Mouse (Mus musculus) frontal cortex, postnatal 25 days (tissue): ENCODE data around the gene Mns1.
"Not testable (repeated sequence)": the region's sequence is repeated elsewhere in the genome, so short reads cannot be mapped to it uniquely, and the experiment has no call there.

Experiments
- DNase-seq, 2 experiments: peaks; one replicate each; pipeline ENCODE4 v3.0.0; 2022; ENCODE audit warnings: low spot score in 2 of 2

Gene Mns1

DNA sequence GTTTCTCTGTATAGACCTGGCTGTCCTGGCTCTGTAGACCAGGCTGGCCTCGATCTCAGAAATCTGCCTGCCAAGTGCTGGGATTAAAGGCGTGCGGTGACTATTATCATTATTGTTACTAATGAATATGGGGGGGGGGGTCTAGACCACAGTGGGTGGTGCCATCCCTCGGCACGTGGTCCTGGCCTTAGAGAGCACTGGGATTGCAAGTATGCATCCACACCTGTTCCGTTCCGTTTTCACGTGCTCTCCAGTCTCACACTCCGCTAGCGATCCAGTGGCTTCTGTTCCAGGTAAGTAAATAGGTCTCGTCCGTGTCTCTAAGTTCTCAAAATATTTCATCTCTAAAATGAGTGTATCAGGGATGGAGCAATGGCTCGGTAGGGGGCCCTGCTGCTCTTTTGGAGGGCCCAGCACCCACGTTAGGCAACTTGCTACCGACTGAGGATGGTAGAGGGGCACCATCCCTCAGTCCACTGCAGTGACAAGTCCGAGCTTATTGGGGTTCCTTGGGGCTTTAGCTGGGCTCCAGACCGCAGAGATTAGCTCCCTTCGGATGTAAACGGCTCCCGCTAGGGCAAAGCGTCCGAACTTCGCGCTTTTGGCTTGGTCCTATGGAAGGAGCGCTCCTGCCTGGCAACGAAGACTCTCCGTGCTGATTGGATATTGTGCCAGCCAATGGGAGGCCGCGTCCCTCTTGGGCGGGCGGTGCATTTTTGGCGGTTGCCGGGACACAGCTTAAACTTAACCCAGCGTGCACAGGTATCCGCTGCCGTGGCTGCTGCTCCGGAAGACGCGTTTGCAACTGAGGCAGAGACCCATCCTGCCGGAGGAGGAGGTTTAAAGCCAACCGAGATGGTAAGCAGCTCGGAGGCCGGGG, at the start of gene Mns1:
TSS of gene Mns1 (plus strand) at position 190 of the 880 bp plus-strand sequence.
- DNase-seq = peak; percentile 80 to 88

- DNase-seq = no peak
These were observed 48.9 kb upstream of the Mns1 start for GRCm38 (mm10) chr9:72388934-72389333.

GRCm38 (mm10) chr9:72389431-72390002, 48.3 kb upstream of the Mns1 start:
- DNase-seq = no peak

GRCm38 (mm10) chr9:72390321-72391077, 47.3 kb upstream of the Mns1 start:
- no peak for DNase-seq

DNA sequence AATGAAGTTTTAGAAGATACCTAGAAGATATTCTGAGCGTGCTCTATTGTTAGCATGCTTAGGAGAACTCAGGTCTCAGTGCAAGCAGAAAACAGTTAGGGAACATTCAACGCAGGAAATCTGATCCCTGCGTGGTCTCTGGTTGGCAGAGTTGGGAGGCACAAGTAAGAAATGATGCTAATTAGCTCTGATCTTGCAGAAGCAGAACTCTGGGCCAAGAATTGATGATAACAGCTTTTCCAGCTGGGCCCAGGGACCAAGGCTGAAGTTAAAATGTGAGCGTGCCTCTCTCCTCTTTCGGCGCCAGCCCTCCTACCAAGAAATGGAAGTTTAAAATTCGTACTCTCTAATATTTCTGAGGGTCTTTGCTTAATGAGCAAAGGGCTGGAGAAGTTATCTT, 45.1 kb upstream of the Mns1 start:
- DNase-seq = no peak

DNA sequence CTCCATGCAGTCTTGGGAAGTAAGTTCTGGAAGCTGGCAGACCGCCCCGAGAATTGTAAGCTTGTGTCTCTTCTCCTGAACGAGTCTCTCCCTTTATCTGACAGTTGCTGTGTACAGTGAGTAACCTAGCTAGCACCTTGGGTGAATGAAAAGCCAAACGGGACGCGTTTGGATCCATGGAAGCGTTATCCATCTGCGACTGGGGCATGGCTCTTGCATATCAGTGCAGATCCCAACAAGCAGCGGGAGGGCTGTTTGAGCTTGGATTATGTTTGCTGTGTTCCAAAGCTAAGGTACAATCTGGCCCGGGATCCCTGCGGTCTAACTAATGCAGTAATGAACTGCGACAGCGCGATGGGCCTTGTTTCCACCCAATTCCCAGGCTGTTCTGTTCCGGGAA, 44.6 kb upstream of the Mns1 start:
- no peak for DNase-seq

- DNase-seq = no peak
These were observed 43.9 kb upstream of the Mns1 start for GRCm38 (mm10) chr9:72393869-72394341.

- no peak for DNase-seq
These were observed 37.7 kb upstream of the Mns1 start for GRCm38 (mm10) chr9:72400121-72400520.

DNA sequence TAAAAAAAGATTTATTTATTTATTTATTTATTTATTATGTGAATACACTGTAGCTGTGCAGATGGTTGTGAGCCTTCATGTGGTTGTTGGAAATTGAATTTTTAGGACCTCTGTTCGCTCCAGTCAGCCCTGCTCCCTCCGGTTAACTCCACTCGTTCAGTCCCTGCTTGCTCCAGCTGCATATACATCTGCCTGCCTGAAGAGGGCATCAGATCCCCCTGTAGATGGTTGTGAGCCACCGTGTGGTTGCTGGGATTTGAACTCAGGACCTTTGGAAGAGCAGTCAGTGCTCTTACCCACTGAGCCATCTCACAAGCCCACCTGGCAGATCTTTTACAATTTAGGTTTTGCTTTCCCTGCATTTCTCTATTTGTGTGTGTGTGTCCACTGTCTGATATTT, 36.0 kb upstream of the Mns1 start:
- not testable (repeated sequence) for DNase-seq

GRCm38 (mm10) chr9:72403421-72403820, 34.4 kb upstream of the Mns1 start:
- no peak for DNase-seq

DNA sequence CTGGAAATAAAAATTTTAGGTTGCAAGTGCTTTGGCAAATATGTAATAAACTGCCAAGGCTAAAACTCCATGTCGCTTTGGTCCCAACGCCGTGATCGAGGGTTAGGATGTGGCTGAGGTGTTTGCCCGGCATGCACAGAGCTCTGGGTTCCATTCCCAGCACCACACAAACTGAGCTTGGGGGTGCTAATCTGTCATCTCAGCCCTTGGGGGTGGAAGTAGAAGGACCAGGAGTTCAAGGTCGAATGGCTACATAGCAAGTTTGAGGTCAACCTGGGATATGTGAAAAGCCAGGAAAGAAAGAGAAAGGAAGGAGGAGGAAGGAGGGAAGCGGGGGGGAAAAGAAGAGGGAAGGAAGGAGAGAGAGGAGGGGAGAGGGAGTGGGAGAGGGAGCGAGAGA, 33.4 kb upstream of the Mns1 start:
- DNase-seq = no peak

GRCm38 (mm10) chr9:72404934-72405333, 32.9 kb upstream of the Mns1 start:
- no peak for DNase-seq

- DNase-seq = no peak
These were observed 31.8 kb upstream of the Mns1 start for GRCm38 (mm10) chr9:72405882-72406638.

DNA sequence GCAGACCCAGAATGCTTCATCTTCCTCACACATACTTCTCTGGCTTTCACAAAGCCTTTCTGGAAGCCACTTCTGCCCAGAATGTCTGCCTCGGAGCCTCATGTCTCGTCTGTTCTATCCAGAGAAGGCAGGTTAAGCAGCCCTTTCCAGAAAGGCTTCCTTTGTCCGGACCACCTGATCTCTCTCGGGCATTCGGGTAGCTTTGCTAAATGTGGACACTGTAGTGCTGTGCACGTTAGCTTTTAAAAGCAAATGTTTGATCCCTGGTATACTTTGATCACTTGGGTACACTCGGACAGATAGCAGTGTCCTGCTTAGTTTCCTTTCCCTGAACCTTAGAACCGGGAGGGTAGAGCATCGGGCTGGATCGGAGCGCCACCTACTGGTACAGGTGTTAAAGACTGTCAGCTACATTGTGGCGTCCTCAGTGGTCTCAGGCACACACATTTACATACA, 29.7 kb upstream of the Mns1 start:
- peak; percentile 73 to 75 for DNase-seq

DNA sequence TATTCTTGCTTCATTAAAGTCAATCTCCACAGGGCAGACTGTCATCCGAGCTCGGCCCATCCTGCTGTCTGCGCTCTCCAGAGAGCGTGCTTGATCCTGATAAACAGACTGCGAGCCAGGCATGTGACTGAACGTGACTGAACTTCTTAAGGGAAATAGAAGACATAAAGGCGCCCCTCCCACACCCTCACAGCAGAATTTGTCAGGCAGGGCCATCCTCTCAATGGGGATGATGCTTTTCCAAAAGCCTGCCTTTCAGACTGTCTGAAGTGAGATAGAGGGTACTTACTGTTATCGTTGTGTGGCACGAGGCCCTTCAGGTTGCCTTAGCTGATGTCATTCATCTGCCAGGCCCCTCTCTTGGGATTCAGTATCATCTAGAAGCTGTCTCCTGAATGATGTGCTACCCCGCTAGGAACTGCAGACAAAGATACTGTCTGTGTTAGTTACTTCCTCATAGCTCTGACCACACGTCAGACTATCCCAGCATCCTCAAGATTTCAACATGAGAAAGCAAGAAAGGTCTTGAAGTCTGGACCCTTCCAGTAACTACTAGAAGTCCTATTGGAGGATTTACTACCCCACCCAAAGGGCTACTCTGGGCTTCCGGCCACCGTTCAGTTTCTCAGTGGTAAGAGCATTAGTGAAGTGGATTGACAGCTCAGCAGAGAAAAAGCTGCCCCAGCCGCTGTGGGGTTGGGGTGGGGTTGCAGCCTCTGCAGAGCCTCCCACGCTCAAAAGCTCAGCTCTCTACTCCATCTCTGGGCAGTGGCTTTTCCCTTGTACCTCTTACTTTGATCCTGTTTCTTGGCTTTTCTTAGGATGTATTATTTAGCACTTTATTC, 28.2 kb upstream of the Mns1 start:
- DNase-seq = no peak

DNA sequence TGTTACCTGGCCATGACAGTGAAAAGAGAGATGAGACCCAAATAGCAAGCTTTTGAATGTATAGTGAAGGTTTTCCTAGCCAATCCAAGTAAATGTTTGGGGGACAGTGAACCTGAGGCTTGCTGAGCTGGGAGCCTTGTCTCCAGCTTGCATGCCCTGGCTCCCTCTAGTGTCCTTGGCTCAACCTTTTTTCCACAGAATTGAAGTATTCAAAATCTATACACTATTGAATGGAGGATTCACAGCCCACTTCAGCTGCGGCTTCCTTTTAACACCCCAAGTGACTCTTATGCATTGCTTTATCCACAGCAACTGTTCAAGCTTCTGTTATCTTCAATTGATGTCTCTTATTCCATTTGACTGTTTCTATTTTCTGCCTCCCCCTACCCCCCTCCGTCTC, 26.1 kb upstream of the Mns1 start:
- no peak for DNase-seq

DNA sequence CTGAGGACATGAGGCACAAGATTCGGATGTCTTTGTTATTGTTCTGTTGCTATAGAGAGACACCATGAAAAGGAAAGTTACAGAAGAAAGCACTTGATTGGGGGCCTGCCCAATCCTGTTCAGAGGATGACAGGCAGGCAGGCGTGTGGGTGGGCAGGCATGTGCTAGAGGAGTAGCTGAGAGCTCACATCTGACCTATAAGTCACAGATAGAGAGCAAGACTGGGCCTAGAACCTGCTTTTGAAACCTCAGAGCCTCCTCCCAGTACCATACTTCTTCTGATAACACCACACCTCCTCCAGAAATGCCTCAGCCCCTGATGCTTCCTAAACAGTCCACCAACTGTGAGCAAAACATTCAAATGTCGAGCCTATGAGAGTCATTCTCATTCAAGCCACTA, 19.4 kb upstream of the Mns1 start:
- DNase-seq = no peak

- DNase-seq = no peak
These were observed 17.3 kb upstream of the Mns1 start for GRCm38 (mm10) chr9:72420490-72420889.

DNA sequence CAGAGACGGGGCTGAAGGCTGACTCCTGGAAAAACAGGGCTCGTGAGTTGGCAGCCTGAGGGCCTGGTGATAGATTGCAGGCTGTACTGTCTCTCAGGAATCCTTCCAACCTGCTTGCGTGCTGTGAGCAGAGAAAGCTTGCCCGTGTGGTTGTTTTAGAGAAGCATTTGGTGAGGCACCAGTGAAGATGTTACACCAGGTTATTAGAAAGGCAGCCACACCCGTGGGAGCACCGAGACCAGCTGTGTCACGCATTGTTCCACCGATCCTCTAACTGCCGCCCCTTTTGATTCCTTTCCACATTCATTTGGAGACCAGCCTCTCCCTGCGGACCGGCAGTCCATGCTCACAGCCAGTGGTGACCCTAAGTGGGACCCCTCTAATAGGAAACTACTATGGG, 15.5 kb upstream of the Mns1 start:
- DNase-seq = no peak

- no peak for DNase-seq
These were observed 15.1 kb upstream of the Mns1 start for GRCm38 (mm10) chr9:72422753-72423152.
